Mouse (Mus musculus) neural tube, embryonic 15.5 days (tissue): ENCODE data around the gene Dennd1a. TPM values are rescaled to one million over a fixed set of nuclear protein-coding genes. Genes with fewer than 3 reads are reported as not detected.

Experiments
- ATAC-seq: fragments of 200-750 bp; cut with Nextera tagmentation; 2 replicates; pipeline ENCODE4 v1.8.0; 2017; ENCODE audit warnings: mild to moderate bottlenecking, moderate TSS enrichment, moderate library complexity; ENCODE audit not compliant: low FRiP score
- H3K27ac ChIP-seq: fragments of 300-500 bp; sonication (generic); replicated peaks from 2 replicates; pipeline ENCODE4 v1.5.1; 2015; ENCODE audit warnings: mild to moderate bottlenecking, inconsistent platforms
- H3K27me3 ChIP-seq: fragments of 300-500 bp; sonication (generic); replicated peaks from 2 replicates; pipeline ENCODE4 v1.6.1; 2015; ENCODE audit warnings: inconsistent platforms
- H3K36me3 ChIP-seq: fragments of 300-500 bp; sonication (generic); 2 replicates; pipeline ENCODE4 v1.6.1; 2015; ENCODE audit warnings: inconsistent platforms
- H3K4me1 ChIP-seq: fragments of 300-500 bp; sonication (generic); 2 replicates; pipeline ENCODE4 v1.6.1; 2015; ENCODE audit warnings: inconsistent platforms
- H3K4me2 ChIP-seq: fragments of 300-500 bp; sonication (generic); 2 replicates; pipeline ENCODE4 v1.6.1; 2015; ENCODE audit warnings: inconsistent platforms, mild to moderate bottlenecking, moderate library complexity
- H3K4me3 ChIP-seq: fragments of 300-500 bp; sonication (generic); replicated peaks from 2 replicates; pipeline ENCODE4 v1.5.1; 2015; ENCODE audit warnings: mild to moderate bottlenecking, inconsistent platforms
- H3K9ac ChIP-seq: fragments of 300-500 bp; sonication (generic); replicated peaks from 2 replicates; pipeline ENCODE4 v1.6.1; 2015; ENCODE audit warnings: mild to moderate bottlenecking, inconsistent platforms
- H3K9me3 ChIP-seq: fragments of 300-500 bp; sonication (generic); replicated peaks from 2 replicates; pipeline ENCODE4 v1.6.1; 2016; ENCODE audit warnings: inconsistent platforms
- WGBS: fragments of 180-500 bp; shearing (Covaris S2); methylation state at CpG from one replicate; pipeline ENCODE4 v1.1.7; 2015; ENCODE audit warnings: mixed read lengths; 5-methylcytosine and 5-hydroxymethylcytosine counted together
- polyA plus RNA-seq: library from polyadenylated mRNA; unstranded; fragments of >200 nt; fragmentation: Nextera tagmentation; extraction: Ambion mirVana; gene quantifications from 2 replicates; pipeline ENCODE4 v1.2.1, GENCODE M21; 2015

Dennd1a gene
- polyA plus RNA-seq, 1 experiment from 2014 or later: 17.0 TPM

DNA sequence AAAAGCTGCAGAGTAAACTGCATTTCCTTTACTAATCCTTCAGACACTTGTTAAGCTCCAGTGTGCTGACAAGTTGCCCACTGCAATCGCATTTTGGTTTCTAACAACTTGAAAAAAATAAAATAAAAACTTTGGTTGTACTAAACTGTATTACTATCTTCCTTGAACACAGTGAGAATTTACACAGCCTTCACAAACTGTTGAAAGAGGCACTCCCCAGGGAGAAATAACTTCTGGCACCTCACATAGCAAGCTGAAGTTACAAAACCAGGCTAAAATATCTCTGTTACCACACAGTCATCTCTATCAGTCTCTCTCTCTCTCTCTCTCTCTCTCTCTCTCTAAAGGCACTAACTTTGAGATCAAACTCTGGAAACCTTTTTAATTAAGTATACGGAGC, 63.4 kb downstream of the Dennd1a start:
- Histone ChIP-seq H3K27ac (no peak overlapping the region), H3K9me3 (no peaks in the 10 kb centered on the region), H3K4me1 (peaks cover 6% of the 10 kb centered on the region; the same call in 1 of the 2 replicates), H3K4me2 (no peak overlapping the region), H3K27me3 (peaks cover 26% of the 10 kb centered on the region), H3K9ac (no peak overlapping the region), H3K4me3 (no peak overlapping the region), H3K36me3 (no peaks in the 10 kb centered on the region)
- no peak for ATAC-seq
- WGBS: 41% methylated on average over 2 of the region's 2 CpGs

DNA sequence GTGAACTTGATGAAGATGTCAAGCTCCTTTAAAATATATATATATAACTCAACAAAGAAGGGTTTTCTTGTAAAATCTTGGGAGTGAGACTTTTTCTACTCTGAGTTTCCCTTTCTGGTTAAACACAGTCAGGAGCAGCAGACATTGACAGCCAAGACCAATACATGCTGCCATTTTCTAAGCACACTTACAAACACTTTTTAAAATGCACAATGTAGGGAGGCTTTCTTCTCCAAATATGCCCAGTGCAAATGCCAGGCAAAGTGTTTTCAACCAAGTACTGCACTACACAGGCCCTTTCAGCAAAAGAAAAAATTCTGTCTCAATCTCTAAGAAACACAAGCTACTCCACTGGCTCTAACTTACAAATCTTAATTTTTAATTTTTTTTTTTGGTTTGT, 65.7 kb downstream of the Dennd1a start:
- H3K4me1 ChIP-seq: peaks cover 6% of the 10 kb centered on the region; the same call in 1 of the 2 replicates
- H3K4me3 ChIP-seq: no peak overlapping the region
- H3K27me3 ChIP-seq: peaks cover 26% of the 10 kb centered on the region
- H3K9ac ChIP-seq: no peak overlapping the region
- no peak for ATAC-seq
- H3K36me3 ChIP-seq: no peaks in the 10 kb centered on the region
- no peaks in the 10 kb centered on the region for H3K9me3 ChIP-seq
- H3K27ac ChIP-seq: no peak overlapping the region
- H3K4me2 ChIP-seq: no peak overlapping the region

DNA sequence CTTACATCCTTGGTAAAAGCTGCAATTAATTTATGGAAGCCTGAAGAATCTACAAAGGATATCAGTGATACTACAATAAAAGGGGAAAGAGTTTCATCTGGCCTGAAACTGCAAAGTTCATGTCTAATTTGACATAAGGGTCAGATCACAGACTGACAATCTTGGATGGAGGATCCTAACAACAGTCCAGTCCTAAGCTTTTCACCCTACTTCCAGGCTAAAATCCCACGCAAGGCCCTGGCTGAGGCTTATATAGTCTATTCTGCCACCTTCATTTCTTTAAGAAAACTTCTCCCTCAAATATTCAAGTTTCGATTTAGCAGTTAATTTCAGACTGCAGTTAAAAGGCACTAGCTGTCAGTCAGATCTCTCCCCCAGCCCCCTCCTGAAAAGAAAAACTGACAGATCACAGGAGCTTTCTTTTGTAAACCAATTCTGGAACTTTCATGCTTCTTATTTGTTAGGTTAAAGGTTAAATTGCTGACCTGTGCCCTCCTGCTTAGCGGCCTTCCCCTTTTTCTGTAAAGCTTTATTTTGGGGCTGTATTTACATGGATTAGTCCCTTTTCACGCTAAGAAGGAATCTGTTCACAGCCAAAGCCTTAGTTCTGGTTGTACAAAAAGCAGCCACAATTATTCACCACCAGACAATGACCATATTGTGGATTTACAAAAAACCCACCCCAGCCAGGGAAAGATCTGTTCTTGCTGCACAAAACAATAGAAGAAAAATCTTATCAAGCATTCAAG, 66.3 kb downstream of the Dennd1a start:
- Histone ChIP-seq H3K27ac (no peak overlapping the region), H3K4me1 (peaks cover 6% of the 10 kb centered on the region; the same call in 1 of the 2 replicates), H3K4me3 (no peak overlapping the region), H3K9ac (no peak overlapping the region), H3K36me3 (no peaks in the 10 kb centered on the region), H3K4me2 (no peak overlapping the region), H3K27me3 (peaks cover 20% of the 10 kb centered on the region), H3K9me3 (no peaks in the 10 kb centered on the region)
- 14% methylated on average over 4 of the region's 4 CpGs for WGBS
- ATAC-seq: no peak

DNA sequence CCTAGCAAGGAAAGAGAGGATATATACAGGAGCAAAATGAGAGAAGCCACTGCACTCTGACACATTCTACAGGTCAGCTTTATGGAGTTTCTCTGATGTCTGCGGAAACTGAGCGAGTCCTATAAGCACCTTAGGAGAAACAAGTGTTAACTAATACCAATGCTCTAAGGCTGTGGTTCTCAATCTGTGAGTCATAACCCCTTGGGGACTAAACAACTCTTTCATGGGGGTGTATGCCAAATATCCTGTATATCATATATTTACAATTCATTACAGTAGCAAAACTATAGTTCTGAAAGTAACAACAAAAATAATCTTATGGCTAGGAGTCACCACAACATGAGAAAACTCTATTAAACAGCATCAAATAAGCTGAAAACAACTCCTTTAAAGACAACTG, 67.5 kb downstream of the Dennd1a start:
- H3K9me3 ChIP-seq: no peaks in the 10 kb centered on the region
- H3K27me3 ChIP-seq: peaks cover 17% of the 10 kb centered on the region
- peaks cover 6% of the 10 kb centered on the region; the same call in 1 of the 2 replicates for H3K4me1 ChIP-seq
- H3K36me3 ChIP-seq: no peaks in the 10 kb centered on the region
- no peak for ATAC-seq
- H3K27ac ChIP-seq: no peak overlapping the region
- no peak overlapping the region for H3K9ac ChIP-seq
- WGBS: 97% methylated on average over 2 of the region's 2 CpGs
- no peak overlapping the region for H3K4me2 ChIP-seq
- no peak overlapping the region for H3K4me3 ChIP-seq

DNA sequence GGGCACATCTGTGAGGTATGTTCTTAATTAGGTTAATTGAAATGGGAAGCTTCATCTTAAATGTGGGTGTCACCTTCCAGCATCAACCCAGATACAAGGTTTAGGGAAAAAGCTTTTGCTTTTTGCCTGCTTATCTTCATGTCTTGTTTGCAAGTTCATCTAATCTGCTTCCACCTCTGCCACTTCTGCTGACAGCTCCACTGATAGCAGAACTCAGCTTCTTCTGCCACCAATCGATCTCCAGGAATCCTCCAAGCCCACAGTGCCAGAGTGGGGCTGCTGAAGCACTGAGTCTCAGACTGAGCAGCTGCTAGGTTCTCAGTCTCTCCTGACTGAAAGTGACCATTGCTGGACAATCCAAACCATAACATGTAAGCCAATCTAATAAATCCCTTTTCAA, 74.1 kb downstream of the Dennd1a start:
- no peak overlapping the region for H3K4me2 ChIP-seq
- no peak overlapping the region for H3K4me3 ChIP-seq
- no peaks in the 10 kb centered on the region for H3K27me3 ChIP-seq
- no peaks in the 10 kb centered on the region for H3K4me1 ChIP-seq
- peaks cover 4% of the 10 kb centered on the region; the same call in 1 of the 2 replicates for H3K9me3 ChIP-seq
- no peak overlapping the region for H3K9ac ChIP-seq
- H3K36me3 ChIP-seq: no peaks in the 10 kb centered on the region
- no peak overlapping the region for H3K27ac ChIP-seq
- WGBS: 89% methylated on average over 1 of the region's 1 CpGs
- ATAC-seq: no peak

DNA sequence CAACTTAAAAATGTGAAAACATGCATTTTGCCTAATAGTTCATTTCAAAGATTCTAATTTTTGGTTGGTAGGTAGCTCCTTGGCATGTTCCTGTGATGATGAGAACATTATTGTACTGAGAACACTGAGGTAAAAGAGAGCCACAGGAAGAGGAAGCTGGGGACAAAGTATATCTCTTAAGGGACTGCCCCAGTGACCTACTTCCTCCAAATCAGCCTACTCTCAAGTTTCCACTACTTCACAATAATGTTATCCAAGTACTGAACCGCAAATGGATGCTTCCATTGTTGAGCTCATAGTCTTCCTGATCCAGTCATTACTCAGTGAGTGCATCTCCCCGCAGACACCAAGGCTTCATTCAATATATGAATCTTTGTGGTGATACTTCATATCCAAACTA, 75.8 kb downstream of the Dennd1a start:
- Histone ChIP-seq H3K9me3 (peaks cover 4% of the 10 kb centered on the region; the same call in 1 of the 2 replicates), H3K27me3 (no peaks in the 10 kb centered on the region), H3K4me2 (no peak overlapping the region), H3K4me1 (no peaks in the 10 kb centered on the region), H3K27ac (no peak overlapping the region), H3K4me3 (no peak overlapping the region), H3K36me3 (no peaks in the 10 kb centered on the region), H3K9ac (no peak overlapping the region)
- 93% methylated on average over 2 of the region's 2 CpGs for WGBS
- no peak for ATAC-seq

DNA sequence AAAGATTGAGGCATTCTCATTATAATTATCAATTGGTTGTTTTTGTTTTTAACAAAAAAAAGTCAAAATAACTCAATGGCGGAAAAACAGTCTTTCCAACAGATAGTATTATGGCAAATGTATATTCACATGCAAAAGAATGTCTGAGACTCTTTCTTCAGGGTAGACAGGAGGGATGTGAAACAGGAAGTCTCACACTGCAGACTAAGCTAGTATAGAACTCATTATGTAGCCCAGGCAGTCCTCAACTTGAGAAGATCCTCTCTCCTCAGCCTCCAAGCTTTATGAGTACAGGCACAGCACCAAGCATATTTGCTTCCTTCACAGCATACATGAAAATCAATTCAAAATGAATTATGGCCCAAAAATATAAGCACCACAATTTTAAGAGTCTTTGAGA, 79.4 kb downstream of the Dennd1a start:
- no peak for ATAC-seq
- no peak overlapping the region for H3K4me2 ChIP-seq
- H3K4me3 ChIP-seq: no peak overlapping the region
- WGBS: 98% methylated on average over 1 of the region's 1 CpGs
- no peaks in the 10 kb centered on the region for H3K36me3 ChIP-seq
- H3K27ac ChIP-seq: no peak overlapping the region
- H3K27me3 ChIP-seq: no peaks in the 10 kb centered on the region
- H3K4me1 ChIP-seq: no peaks in the 10 kb centered on the region
- H3K9ac ChIP-seq: no peak overlapping the region
- H3K9me3 ChIP-seq: peaks cover 4% of the 10 kb centered on the region; the same call in 1 of the 2 replicates

DNA sequence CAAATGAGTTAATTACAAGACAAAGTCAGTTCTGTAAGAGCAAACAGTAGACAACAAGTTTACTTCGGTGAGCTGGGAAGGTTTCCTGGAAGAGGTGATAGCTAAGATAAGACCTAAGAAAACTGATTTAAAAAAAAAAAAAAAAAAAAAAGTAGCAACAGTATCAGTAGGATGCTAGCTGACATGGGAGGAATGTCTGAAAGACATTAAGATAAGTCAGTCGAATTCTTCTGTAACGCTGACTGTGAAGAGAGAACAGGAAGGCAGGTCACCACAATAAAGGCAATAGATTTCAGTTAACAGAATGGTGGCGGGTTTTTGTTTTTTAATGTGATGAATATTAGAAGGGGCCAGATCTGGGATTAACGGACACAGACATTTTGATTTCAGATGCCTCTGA, 81.9 kb downstream of the Dennd1a start:
- H3K9me3 ChIP-seq: peaks cover 4% of the 10 kb centered on the region; the same call in 1 of the 2 replicates
- H3K4me1 ChIP-seq: no peaks in the 10 kb centered on the region
- ATAC-seq: no peak
- WGBS: 80% methylated on average over 5 of the region's 5 CpGs
- no peaks in the 10 kb centered on the region for H3K36me3 ChIP-seq
- no peak overlapping the region for H3K4me2 ChIP-seq
- H3K4me3 ChIP-seq: no peak overlapping the region
- H3K9ac ChIP-seq: no peak overlapping the region
- no peak overlapping the region for H3K27ac ChIP-seq
- H3K27me3 ChIP-seq: no peaks in the 10 kb centered on the region

DNA sequence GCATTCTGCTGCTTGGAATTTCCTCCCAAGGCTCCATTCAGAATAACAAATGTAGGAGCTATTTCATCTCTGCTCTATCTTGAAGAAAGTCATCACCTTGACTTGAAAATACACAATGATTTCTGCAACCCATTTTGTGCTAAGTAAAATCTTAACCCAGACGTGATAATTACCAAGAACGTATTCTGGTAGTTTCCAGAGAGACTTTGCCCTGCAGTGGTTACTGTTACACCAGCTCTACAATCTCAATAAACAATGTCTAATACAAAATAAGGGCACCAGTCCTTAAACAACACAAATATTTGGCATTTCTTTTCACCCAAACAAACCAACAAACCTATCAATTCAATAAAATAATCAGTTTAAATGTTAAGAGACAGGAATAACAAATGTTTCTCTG, 82.5 kb downstream of the Dennd1a start:
- Histone ChIP-seq H3K9ac (no peak overlapping the region), H3K9me3 (peaks cover 4% of the 10 kb centered on the region; the same call in 1 of the 2 replicates), H3K4me1 (no peaks in the 10 kb centered on the region), H3K27me3 (no peaks in the 10 kb centered on the region), H3K4me3 (no peak overlapping the region), H3K4me2 (no peak overlapping the region), H3K36me3 (no peaks in the 10 kb centered on the region), H3K27ac (no peak overlapping the region)
- 69% methylated on average over 2 of the region's 2 CpGs for WGBS
- ATAC-seq: no peak

DNA sequence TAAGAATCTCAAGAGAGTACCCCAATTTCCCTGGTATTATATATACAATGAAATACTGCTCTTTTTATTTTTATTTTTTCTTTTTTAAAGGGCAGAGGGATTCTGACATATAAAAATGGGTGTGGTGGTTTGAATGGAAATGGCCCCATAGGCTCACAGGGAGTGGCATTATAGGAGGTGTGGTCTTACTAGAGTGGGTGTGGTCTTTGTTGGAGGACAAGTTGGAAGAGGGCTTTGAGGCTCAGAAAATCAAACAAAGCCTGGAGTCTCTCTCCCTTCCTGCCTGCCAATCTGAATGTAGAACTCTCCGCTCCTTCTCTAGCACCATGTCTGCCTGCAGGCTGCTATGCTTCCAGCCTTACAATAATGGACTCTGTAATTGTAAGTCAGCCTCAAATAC, 89.1 kb downstream of the Dennd1a start:
- no peak overlapping the region for H3K27ac ChIP-seq
- ATAC-seq: no peak
- no peak overlapping the region for H3K4me2 ChIP-seq
- WGBS: 83% methylated on average over 1 of the region's 1 CpGs
- no peaks in the 10 kb centered on the region for H3K9me3 ChIP-seq
- H3K27me3 ChIP-seq: no peaks in the 10 kb centered on the region
- peaks cover 10% of the 10 kb centered on the region for H3K4me1 ChIP-seq
- H3K4me3 ChIP-seq: no peak overlapping the region
- no peaks in the 10 kb centered on the region for H3K36me3 ChIP-seq
- H3K9ac ChIP-seq: no peak overlapping the region

DNA sequence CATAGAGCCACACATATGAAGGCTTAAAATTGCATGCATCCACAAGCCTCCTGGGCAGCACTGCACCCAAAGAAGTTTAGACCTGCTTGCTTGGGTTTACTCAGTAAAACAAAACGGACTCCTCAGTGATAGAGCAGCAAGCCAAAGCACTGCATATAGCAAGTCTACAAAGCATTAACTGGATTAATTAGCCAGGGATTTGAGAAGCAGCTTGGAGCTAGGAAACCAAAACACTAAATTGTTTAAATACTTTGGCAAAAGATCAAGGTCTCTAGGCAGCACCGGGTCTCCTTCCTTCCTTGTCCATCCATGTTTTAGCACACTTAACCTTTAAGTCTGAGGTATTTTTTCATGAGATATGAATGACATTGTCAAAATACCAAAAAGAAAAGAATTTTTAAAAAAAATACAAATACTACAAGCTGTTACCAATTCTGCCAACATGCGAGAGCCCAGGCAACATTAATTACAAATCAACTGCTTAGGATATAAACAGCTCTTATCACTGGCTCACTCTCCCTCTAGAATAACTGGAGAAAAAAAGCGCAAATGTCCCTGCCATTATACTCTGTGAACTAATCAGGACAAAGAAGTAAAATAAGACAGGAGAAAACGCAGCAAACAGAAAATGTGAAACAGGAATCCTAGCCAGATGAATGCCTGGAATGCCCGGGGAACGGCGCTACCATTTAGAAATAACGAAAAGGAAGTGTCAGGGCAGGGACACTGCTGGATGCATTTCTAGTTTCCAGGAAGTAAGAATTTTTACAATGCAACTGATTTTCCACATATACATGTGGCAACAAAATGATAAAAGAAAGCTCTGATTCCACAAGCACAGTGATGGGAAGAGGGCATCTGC, 90.8 kb downstream of the Dennd1a start:
- WGBS: 39% methylated on average over 9 of the region's 9 CpGs
- Histone ChIP-seq H3K9ac (no peak overlapping the region), H3K36me3 (no peaks in the 10 kb centered on the region), H3K4me1 (peaks cover 10% of the 10 kb centered on the region), H3K4me3 (no peak overlapping the region), H3K9me3 (no peaks in the 10 kb centered on the region), H3K27ac (no peak overlapping the region), H3K4me2 (peak overlapping the region; percentile 19), H3K27me3 (no peaks in the 10 kb centered on the region)
- ATAC-seq: no peak

DNA sequence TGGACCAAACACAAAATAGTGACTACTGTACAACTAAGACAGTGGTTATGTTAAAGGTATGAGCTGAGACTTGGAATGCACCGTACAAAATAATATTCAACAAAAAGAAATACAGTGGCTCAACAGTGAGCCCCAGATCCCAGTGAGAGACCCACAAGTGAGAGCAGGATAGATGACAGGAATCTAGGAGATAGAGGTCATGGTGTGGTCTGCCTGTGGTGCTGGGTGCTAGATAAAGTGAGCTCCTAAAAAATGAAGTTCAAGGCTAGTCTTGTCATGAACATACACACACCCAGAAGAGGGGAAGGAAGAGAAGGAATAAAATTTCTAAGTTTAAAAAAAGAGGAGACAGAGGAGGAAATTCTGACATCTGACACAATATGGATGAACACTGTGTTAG, 95.2 kb downstream of the Dennd1a start:
- ATAC-seq: no peak
- Histone ChIP-seq H3K27ac (no peak overlapping the region), H3K9ac (no peak overlapping the region), H3K36me3 (no peaks in the 10 kb centered on the region), H3K4me2 (no peak overlapping the region), H3K27me3 (no peaks in the 10 kb centered on the region), H3K4me1 (peaks cover 10% of the 10 kb centered on the region), H3K9me3 (no peaks in the 10 kb centered on the region), H3K4me3 (no peak overlapping the region)
- WGBS: 98% methylated on average over 1 of the region's 1 CpGs
